Mouse (Mus musculus) heart, embryonic 11.5 days (tissue): ENCODE results near the gene Dab2. TPM values are rescaled to one million over a fixed set of nuclear protein-coding genes. Genes with fewer than 3 reads are reported as not detected.

ENCODE experiments used
- ATAC-seq: fragments of 200-750 bp; cut with Nextera tagmentation; replicated peaks from 2 replicates; pipeline ENCODE4 v1.8.0; 2017; ENCODE audit warnings: moderate library complexity; ENCODE audit not compliant: insufficient number of reproducible peaks, low FRiP score, low TSS enrichment
- H3K27ac ChIP-seq: fragments of 300-500 bp; sonication (generic); 2 replicates; pipeline ENCODE4 v1.5.1; 2014; ENCODE audit warnings: mild to moderate bottlenecking, low read depth, low read length
- H3K27me3 ChIP-seq: fragments of 300-500 bp; sonication (generic); 2 replicates; pipeline ENCODE4 v1.6.1; 2014; ENCODE audit warnings: mild to moderate bottlenecking, low read length, mixed read lengths; ENCODE audit not compliant: control insufficient read depth, insufficient read depth
- H3K36me3 ChIP-seq: fragments of 300-500 bp; sonication (generic); 2 replicates; pipeline ENCODE4 v1.6.1; 2014; ENCODE audit warnings: mild to moderate bottlenecking, low read length, moderate library complexity, mixed read lengths; ENCODE audit not compliant: control insufficient read depth, insufficient read depth
- H3K4me1 ChIP-seq: fragments of 300-500 bp; sonication (generic); 2 replicates; pipeline ENCODE4 v1.6.1; 2014; ENCODE audit warnings: low read length; ENCODE audit not compliant: control insufficient read depth, insufficient read depth
- H3K4me2 ChIP-seq: fragments of 300-500 bp; sonication (generic); 2 replicates; pipeline ENCODE4 v1.6.1; 2014; ENCODE audit warnings: mild to moderate bottlenecking, moderate library complexity
- H3K4me3 ChIP-seq: fragments of 300-500 bp; sonication (generic); 2 replicates; pipeline ENCODE4 v1.5.1; 2014; ENCODE audit warnings: low read depth, low read length
- H3K9ac ChIP-seq: fragments of 300-500 bp; sonication (generic); 2 replicates; pipeline ENCODE4 v1.6.1; 2014; ENCODE audit warnings: mild to moderate bottlenecking, low read depth, low read length, moderate library complexity
- H3K9me3 ChIP-seq: fragments of 300-500 bp; sonication (generic); replicated peaks from 2 replicates; pipeline ENCODE4 v1.6.1; 2016; ENCODE audit warnings: low read length; ENCODE audit not compliant: control insufficient read depth
- WGBS: fragments of 180-500 bp; shearing (Covaris S2); extraction: QIAGEN DNeasy Blood & Tissue Kit; methylation state at CpG from one replicate; pipeline ENCODE4 v1.1.7; 2014; ENCODE audit not compliant: insufficient replicate concordance; 5-methylcytosine and 5-hydroxymethylcytosine counted together
- polyA plus RNA-seq: library from polyadenylated mRNA; unstranded; fragments of >200 nt; fragmentation: Nextera tagmentation; extraction: Ambion mirVana; gene quantifications from 2 replicates; pipeline ENCODE4 v1.2.1, GENCODE M21; 2014

Gene Dab2
- polyA plus RNA-seq, 1 experiment from 2014 or later = 46.0 TPM

- ATAC-seq = no peak
- Histone ChIP-seq H3K36me3 (no peaks in the 10 kb centered on the region), H3K9ac (no peak overlapping the region), H3K27me3 (no peaks in the 10 kb centered on the region), H3K4me3 (no peak overlapping the region), H3K9me3 (no peaks in the 10 kb centered on the region), H3K4me1 (no peaks in the 10 kb centered on the region), H3K27ac (no peak overlapping the region), H3K4me2 (no peak overlapping the region)
- 91% methylated on average over 6 of the region's 6 CpGs for WGBS
Measured at GRCm38 (mm10) chr15:6319352-6319751, 19.8 kb downstream of the Dab2 start.

GRCm38 (mm10) chr15:6320501-6320900 is 20.9 kb downstream of the Dab2 start:
- Histone ChIP-seq H3K27ac (no peak overlapping the region), H3K27me3 (no peaks in the 10 kb centered on the region)
- no peak for ATAC-seq

GRCm38 (mm10) chr15:6321263-6321662 is 21.7 kb downstream of the Dab2 start:
- ATAC-seq = no peak
- Histone ChIP-seq H3K27ac (no peak overlapping the region), H3K4me1 (no peaks in the 10 kb centered on the region), H3K36me3 (no peaks in the 10 kb centered on the region), H3K9me3 (no peaks in the 10 kb centered on the region), H3K27me3 (no peaks in the 10 kb centered on the region), H3K4me2 (no peak overlapping the region), H3K4me3 (no peak overlapping the region), H3K9ac (no peak overlapping the region)
- WGBS = 79% methylated on average over 4 of the region's 4 CpGs

More at GRCm38 (mm10) chr15:6320501-6320900, 20.9 kb downstream of the Dab2 start:
- Histone ChIP-seq H3K9me3 (no peaks in the 10 kb centered on the region), H3K4me3 (no peak overlapping the region), H3K4me1 (no peaks in the 10 kb centered on the region), H3K9ac (no peak overlapping the region), H3K4me2 (no peak overlapping the region), H3K36me3 (no peaks in the 10 kb centered on the region)
- WGBS = 52% methylated on average over 5 of the region's 5 CpGs

GRCm38 (mm10) chr15:6322311-6322710 is 22.7 kb downstream of the Dab2 start:
- H3K9ac ChIP-seq = no peak overlapping the region
- no peaks in the 10 kb centered on the region for H3K9me3 ChIP-seq
- no peaks in the 10 kb centered on the region for H3K27me3 ChIP-seq
- no peaks in the 10 kb centered on the region for H3K36me3 ChIP-seq
- H3K27ac ChIP-seq = no peak overlapping the region
- no peak overlapping the region for H3K4me3 ChIP-seq
- H3K4me2 ChIP-seq = no peak overlapping the region
- no peak for ATAC-seq
- H3K4me1 ChIP-seq = no peaks in the 10 kb centered on the region
- WGBS = 47% methylated on average over 5 of the region's 5 CpGs

- 76% methylated on average over 7 of the region's 7 CpGs for WGBS
- Histone ChIP-seq H3K4me2 (no peak overlapping the region), H3K27me3 (no peaks in the 10 kb centered on the region), H3K36me3 (no peaks in the 10 kb centered on the region), H3K4me3 (no peak overlapping the region), H3K4me1 (no peaks in the 10 kb centered on the region), H3K27ac (no peak overlapping the region), H3K9ac (no peak overlapping the region), H3K9me3 (no peaks in the 10 kb centered on the region)
- ATAC-seq = no peak
Measured at GRCm38 (mm10) chr15:6323577-6323976, 24.0 kb downstream of the Dab2 start.

- Histone ChIP-seq H3K4me3 (no peak overlapping the region), H3K27me3 (no peaks in the 10 kb centered on the region), H3K4me1 (no peaks in the 10 kb centered on the region), H3K9ac (no peak overlapping the region), H3K9me3 (no peaks in the 10 kb centered on the region), H3K36me3 (no peaks in the 10 kb centered on the region), H3K4me2 (no peak overlapping the region), H3K27ac (no peak overlapping the region)
- no peak for ATAC-seq
- 72% methylated on average over 4 of the region's 4 CpGs for WGBS
Measured at GRCm38 (mm10) chr15:6325443-6325842, 25.9 kb downstream of the Dab2 start.

- H3K4me2 ChIP-seq = no peak overlapping the region
- WGBS = 65% methylated on average over 4 of the region's 4 CpGs
- ATAC-seq = no peak
- H3K27me3 ChIP-seq = no peaks in the 10 kb centered on the region
- H3K9ac ChIP-seq = no peak overlapping the region
- H3K4me1 ChIP-seq = no peaks in the 10 kb centered on the region
- H3K36me3 ChIP-seq = no peaks in the 10 kb centered on the region
- no peak overlapping the region for H3K4me3 ChIP-seq
- H3K9me3 ChIP-seq = no peaks in the 10 kb centered on the region
- H3K27ac ChIP-seq = no peak overlapping the region
Measured at GRCm38 (mm10) chr15:6326011-6326410, 26.4 kb downstream of the Dab2 start.

- Histone ChIP-seq H3K27ac (no peak overlapping the region), H3K9me3 (no peaks in the 10 kb centered on the region), H3K36me3 (no peaks in the 10 kb centered on the region), H3K4me1 (no peaks in the 10 kb centered on the region), H3K4me2 (no peak overlapping the region), H3K9ac (no peak overlapping the region), H3K27me3 (no peaks in the 10 kb centered on the region), H3K4me3 (no peak overlapping the region)
- 21% methylated on average over 2 of the region's 2 CpGs for WGBS
- ATAC-seq = peak; percentile 42; the same call in 1 of the 2 replicates
Measured at GRCm38 (mm10) chr15:6331380-6331779, 31.8 kb downstream of the Dab2 start.

- Histone ChIP-seq H3K4me3 (no peak overlapping the region), H3K9me3 (no peaks in the 10 kb centered on the region), H3K4me2 (no peak overlapping the region), H3K9ac (no peak overlapping the region), H3K27ac (no peak overlapping the region), H3K4me1 (no peaks in the 10 kb centered on the region), H3K27me3 (no peaks in the 10 kb centered on the region), H3K36me3 (no peaks in the 10 kb centered on the region)
- WGBS = 65% methylated on average over 1 of the region's 1 CpGs
- no peak for ATAC-seq
Measured at GRCm38 (mm10) chr15:6334664-6335206, 35.1 kb downstream of the Dab2 start.
